Mouse (Mus musculus): Measurements from ENCODE around the gene Ninj2. TPM values are rescaled to one million over a fixed set of nuclear protein-coding genes. Genes with fewer than 3 reads are reported as not detected.
"Not testable (repeated sequence)": the region's sequence is repeated elsewhere in the genome, so short reads cannot be mapped to it uniquely, and the experiment has no call there.

Gene Ninj2
- total and polyA plus RNA-seq, 2 experiments from 2014 or later = 27.4 TPM; not detected in 1

GRCm38 (mm10) chr6:120083442-120083841 lies 9.7 kb upstream of the Ninj2 start:
- H3K27me3 ChIP-seq (ENCODE audit: control insufficient read depth, insufficient read depth, low read length) = no peaks in the 10 kb centered on the region
- 79% methylated on average over 6 of the region's 6 CpGs for WGBS
- H3K27ac ChIP-seq (ENCODE audit: low read depth) = no peak overlapping the region
- H3K4me1 ChIP-seq (ENCODE audit: control insufficient read depth, insufficient read depth) = no peaks in the 10 kb centered on the region
- TF ChIP-seq EP300 (IDR thresholded peaks at IDR 0.05; ENCODE audit: low read depth) (no peak), CTCF (IDR thresholded peaks at IDR 0.05; ENCODE audit: low read depth) (no peak)
- H3K9ac ChIP-seq (replicated peaks; ENCODE audit: low read depth, low read length) = no peak overlapping the region
- H3K4me3 ChIP-seq (ENCODE audit: low read depth, low read length) = no peak overlapping the region
- no peak overlapping the region for H3K4me2 ChIP-seq (ENCODE audit: low read depth, low read length)
- H3K36me3 ChIP-seq (replicated peaks; ENCODE audit: control insufficient read depth, insufficient read depth, low read length) = no peaks in the 10 kb centered on the region
- DNase-seq (ENCODE audit: low spot score) (no peak), ATAC-seq (ENCODE audit: insufficient read depth, low read depth) (no peak)
- no peaks in the 10 kb centered on the region for H3K9me3 ChIP-seq (replicated peaks; ENCODE audit: control insufficient read depth, low read length)

GRCm38 (mm10) chr6:120084983-120085382 lies 8.2 kb upstream of the Ninj2 start:
- DNase-seq (ENCODE audit: low spot score) = no peak
- no peaks in the 10 kb centered on the region for H3K36me3 ChIP-seq (replicated peaks; ENCODE audit: control insufficient read depth, insufficient read depth, low read length)
- no peaks in the 10 kb centered on the region for H3K27me3 ChIP-seq (ENCODE audit: control insufficient read depth, insufficient read depth, low read length)
- TF ChIP-seq CTCF (IDR thresholded peaks at IDR 0.05; ENCODE audit: low read depth) = no peak
- TF ChIP-seq EP300 (IDR thresholded peaks at IDR 0.05; ENCODE audit: low read depth) = no peak
- H3K4me2 ChIP-seq (ENCODE audit: low read depth, low read length) = no peak overlapping the region
- no peak overlapping the region for H3K4me3 ChIP-seq (ENCODE audit: low read depth, low read length)
- ATAC-seq (ENCODE audit: insufficient read depth, low read depth) = no peak
- no peak overlapping the region for H3K9ac ChIP-seq (replicated peaks; ENCODE audit: low read depth, low read length)
- WGBS = 87% methylated on average over 2 of the region's 2 CpGs
- no peaks in the 10 kb centered on the region for H3K9me3 ChIP-seq (replicated peaks; ENCODE audit: control insufficient read depth, low read length)
- no peak overlapping the region for H3K27ac ChIP-seq (ENCODE audit: low read depth)
- no peaks in the 10 kb centered on the region for H3K4me1 ChIP-seq (ENCODE audit: control insufficient read depth, insufficient read depth)

- H3K4me1 ChIP-seq (ENCODE audit: control insufficient read depth, insufficient read depth) = no peaks in the 10 kb centered on the region
- H3K36me3 ChIP-seq (replicated peaks; ENCODE audit: control insufficient read depth, insufficient read depth, low read length) = no peaks in the 10 kb centered on the region
- no peak overlapping the region for H3K27ac ChIP-seq (ENCODE audit: low read depth)
- 82% methylated on average over 3 of the region's 3 CpGs for WGBS
- no peak overlapping the region for H3K4me3 ChIP-seq (ENCODE audit: low read depth, low read length)
- ATAC-seq (ENCODE audit: insufficient read depth, low read depth) (no peak), DNase-seq (ENCODE audit: low spot score) (no peak)
- no peaks in the 10 kb centered on the region for H3K9me3 ChIP-seq (replicated peaks; ENCODE audit: control insufficient read depth, low read length)
- no peaks in the 10 kb centered on the region for H3K27me3 ChIP-seq (ENCODE audit: control insufficient read depth, insufficient read depth, low read length)
- no peak for TF ChIP-seq CTCF (IDR thresholded peaks at IDR 0.05; ENCODE audit: low read depth)
- no peak for TF ChIP-seq EP300 (IDR thresholded peaks at IDR 0.05; ENCODE audit: low read depth)
- H3K9ac ChIP-seq (replicated peaks; ENCODE audit: low read depth, low read length) = no peak overlapping the region
- no peak overlapping the region for H3K4me2 ChIP-seq (ENCODE audit: low read depth, low read length)
Measured at GRCm38 (mm10) chr6:120085832-120086231, 7.3 kb upstream of the Ninj2 start.

GRCm38 (mm10) chr6:120087041-120087440 lies 6.1 kb upstream of the Ninj2 start:
- not testable (repeated sequence) for H3K4me2 ChIP-seq (ENCODE audit: low read depth, low read length); H3K27ac ChIP-seq (ENCODE audit: low read depth); ATAC-seq (ENCODE audit: insufficient read depth, low read depth); H3K27me3 ChIP-seq (ENCODE audit: control insufficient read depth, insufficient read depth, low read length); H3K4me3 ChIP-seq (ENCODE audit: low read depth, low read length); H3K9ac ChIP-seq (replicated peaks; ENCODE audit: low read depth, low read length); H3K36me3 ChIP-seq (replicated peaks; ENCODE audit: control insufficient read depth, insufficient read depth, low read length); DNase-seq (ENCODE audit: low spot score); H3K4me1 ChIP-seq (ENCODE audit: control insufficient read depth, insufficient read depth); H3K9me3 ChIP-seq (replicated peaks; ENCODE audit: control insufficient read depth, low read length)
- WGBS = 97% methylated on average over 6 of the region's 8 CpGs

- Histone ChIP-seq H3K27me3 (ENCODE audit: control insufficient read depth, insufficient read depth, low read length) (no peaks in the 10 kb centered on the region), H3K4me3 (ENCODE audit: low read depth, low read length) (no peak overlapping the region), H3K36me3 (replicated peaks; ENCODE audit: control insufficient read depth, insufficient read depth, low read length) (no peaks in the 10 kb centered on the region), H3K9me3 (replicated peaks; ENCODE audit: control insufficient read depth, low read length) (no peaks in the 10 kb centered on the region), H3K4me1 (ENCODE audit: control insufficient read depth, insufficient read depth) (no peaks in the 10 kb centered on the region), H3K27ac (ENCODE audit: low read depth) (no peak overlapping the region), H3K9ac (replicated peaks; ENCODE audit: low read depth, low read length) (no peak overlapping the region), H3K4me2 (ENCODE audit: low read depth, low read length) (no peak overlapping the region)
- WGBS = 56% methylated on average over 15 of the region's 15 CpGs
- TF ChIP-seq CTCF (IDR thresholded peaks at IDR 0.05; ENCODE audit: low read depth) = no peak
- TF ChIP-seq EP300 (IDR thresholded peaks at IDR 0.05; ENCODE audit: low read depth) = no peak
- no peak for DNase-seq (ENCODE audit: low spot score)
- ATAC-seq (ENCODE audit: insufficient read depth, low read depth) = no peak
Measured at GRCm38 (mm10) chr6:120090712-120091248, 2.4 kb upstream of the Ninj2 start.

GRCm38 (mm10) chr6:120091956-120092355 lies 1.2 kb upstream of the Ninj2 start:
- H3K36me3 ChIP-seq (replicated peaks; ENCODE audit: control insufficient read depth, insufficient read depth, low read length) = no peaks in the 10 kb centered on the region
- H3K27me3 ChIP-seq (ENCODE audit: control insufficient read depth, insufficient read depth, low read length) = no peaks in the 10 kb centered on the region
- DNase-seq (ENCODE audit: low spot score) (no peak), ATAC-seq (ENCODE audit: insufficient read depth, low read depth) (no peak)
- WGBS = 70% methylated on average over 4 of the region's 4 CpGs
- H3K4me1 ChIP-seq (ENCODE audit: control insufficient read depth, insufficient read depth) = no peaks in the 10 kb centered on the region
- no peak overlapping the region for H3K9ac ChIP-seq (replicated peaks; ENCODE audit: low read depth, low read length)
- H3K27ac ChIP-seq (ENCODE audit: low read depth) = no peak overlapping the region
- TF ChIP-seq EP300 (IDR thresholded peaks at IDR 0.05; ENCODE audit: low read depth) = no peak
- no peak for TF ChIP-seq CTCF (IDR thresholded peaks at IDR 0.05; ENCODE audit: low read depth)
- no peak overlapping the region for H3K4me2 ChIP-seq (ENCODE audit: low read depth, low read length)
- no peak overlapping the region for H3K4me3 ChIP-seq (ENCODE audit: low read depth, low read length)
- no peaks in the 10 kb centered on the region for H3K9me3 ChIP-seq (replicated peaks; ENCODE audit: control insufficient read depth, low read length)

All from heart, postnatal 0 days (tissue).